Mouse (Mus musculus): ENCODE measurements around the gene Gm28230.
A peak's percentile ranks its signal among the peaks of the same experiment; 100 is the strongest.

The Gm28230 gene

GRCm38 (mm10) chr2:74762522-74763244 is 36.2 kb downstream of the Gm28230 start, which contains the start of gene Hoxd1:
Gene Hoxd1 (plus strand): TSS chr2:74762980.
- DNase-seq (ENCODE audit: low spot score in 2 of 2), result no peak

GRCm38 (mm10) chr2:74763245-74763735 is 36.8 kb downstream of the Gm28230 start:
- no peak for DNase-seq (ENCODE audit: low spot score in 2 of 2)

GRCm38 (mm10) chr2:74763976-74764375 is 37.4 kb downstream of the Gm28230 start:
- no peak for DNase-seq (ENCODE audit: low spot score in 2 of 2)

DNA sequence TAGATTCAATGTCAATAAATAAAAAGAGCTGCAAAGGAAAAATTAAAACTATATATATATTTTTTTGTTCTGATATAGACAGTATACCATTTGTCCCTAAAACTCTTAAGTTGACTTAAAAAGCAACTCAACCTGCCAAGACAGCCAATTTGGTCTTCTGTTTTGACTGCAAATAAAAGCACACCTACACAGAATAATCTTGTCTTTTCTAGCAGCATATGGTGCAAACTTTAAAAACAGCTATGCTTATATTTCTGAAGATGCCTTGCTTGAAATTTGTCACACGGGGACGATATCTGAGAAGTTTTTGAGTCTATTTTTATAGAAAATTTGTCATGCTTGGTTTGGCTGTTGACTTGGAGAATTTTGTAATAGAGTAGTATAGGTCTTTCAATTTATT is 47.8 kb downstream of the Gm28230 start:
- peak; percentile 9 to 11 for DNase-seq (ENCODE audit: low spot score in 2 of 2)

- DNase-seq (ENCODE audit: low spot score in 2 of 2), result no peak
Measured at GRCm38 (mm10) chr2:74777536-74778275, 51.2 kb downstream of the Gm28230 start.

DNA sequence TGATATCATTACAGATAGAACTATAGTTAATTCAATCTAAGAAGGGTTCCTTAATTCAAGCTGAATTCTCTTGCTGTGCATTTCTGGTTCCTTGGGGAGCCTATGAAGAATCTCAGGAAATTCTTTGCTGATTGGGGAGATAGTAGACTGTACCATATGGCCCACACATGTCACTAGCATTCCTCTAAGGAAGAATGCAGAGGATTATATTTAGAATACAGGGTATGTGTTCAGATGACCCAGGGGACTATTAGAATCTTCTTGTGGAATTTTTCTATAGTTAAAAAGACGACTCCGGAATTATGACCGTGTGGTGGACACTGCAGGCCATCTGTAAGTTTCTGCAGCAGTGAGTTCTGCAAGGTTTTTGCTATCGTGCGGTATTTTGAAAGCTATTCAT is 54.9 kb downstream of the Gm28230 start:
- no peak for DNase-seq (ENCODE audit: low spot score in 2 of 2)

DNA sequence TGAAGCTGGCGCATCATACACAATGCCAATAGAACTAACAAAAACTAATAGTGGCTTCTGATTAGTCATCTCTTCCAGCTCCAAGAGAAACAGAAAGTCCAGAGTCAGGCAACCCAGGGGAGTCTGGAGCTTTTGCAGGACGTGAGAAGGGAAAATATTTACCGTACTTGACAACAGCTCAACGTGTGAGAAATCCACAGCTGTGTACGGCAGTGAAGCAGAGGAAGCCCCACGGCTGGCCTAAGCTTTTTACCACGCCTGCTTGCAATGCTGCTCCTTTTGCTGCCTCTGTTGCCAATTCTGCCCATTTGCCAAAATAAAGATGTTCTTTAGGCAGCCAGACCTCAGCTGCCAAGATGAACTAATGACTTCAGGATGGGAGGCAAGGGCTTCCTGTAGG is 69.0 kb downstream of the Gm28230 start:
- no peak for DNase-seq (ENCODE audit: low spot score in 2 of 2)
